Mouse (Mus musculus): ENCODE measurements around the gene Usp33. TPM values are rescaled to one million over a fixed set of nuclear protein-coding genes. Genes with fewer than 3 reads are reported as not detected.

The Usp33 gene
- polyA plus RNA-seq, 1 experiment from 2014 or later, result 57.6 TPM

Other genes starting within 250 kb of the Usp33 start
- gene Gipc2, start 180.2 kb upstream of the Usp33 start, polyA plus RNA-seq (2015; fragmentation: Nextera tagmentation; extraction: Ambion mirVana), result 12.3 and 13.4 TPM in 2 replicates
- 44.0 and 44.8 TPM in 2 replicates for gene Dnajb4, start 136.2 kb upstream of the Usp33 start, polyA plus RNA-seq (2015; fragmentation: Nextera tagmentation; extraction: Ambion mirVana)
- gene Fubp1, start 136.1 kb upstream of the Usp33 start, polyA plus RNA-seq (2015; fragmentation: Nextera tagmentation; extraction: Ambion mirVana), result 231 and 251 TPM in 2 replicates
- gene Nexn, start 80.1 kb upstream of the Usp33 start, polyA plus RNA-seq (2015; fragmentation: Nextera tagmentation; extraction: Ambion mirVana), result 64.1 and 79.2 TPM in 2 replicates
- 14.7 and 15.7 TPM in 2 replicates for gene Miga1, start 6.1 kb upstream of the Usp33 start, polyA plus RNA-seq (2015; fragmentation: Nextera tagmentation; extraction: Ambion mirVana)
- 40.3 and 42.3 TPM in 2 replicates for gene Zzz3, start 49.0 kb downstream of the Usp33 start, polyA plus RNA-seq (2015; fragmentation: Nextera tagmentation; extraction: Ambion mirVana)

All from lung, embryonic 16.5 days (tissue).